12 mouse cellular contexts compared by ENCODE assay signal in genomic region chr12:32084601-32085000, GRCm38 (mm10).
"Had no signal": no experiment of that assay in that cellular context is flagged by ENCODE, and none has a peak within 500 bp of the region (broad histone marks: within the 10 kb centered on the region; RNA-seq: fewer than 3 reads in every experiment).

No protein-coding gene starts in this region.

- ATAC-seq: hindbrain, embryonic 16.5 days; inflammation-experienced regulatory T-cells, adult 6 months; intestine, postnatal 0 days had no signal

- H3K9me3 ChIP-seq: lung, embryonic 15.5 days; neural tube, embryonic 12.5 days had no signal

- H3K27me3 ChIP-seq: limb, embryonic 12.5 days; lung, embryonic 15.5 days; neural tube, embryonic 12.5 days had no signal

- DNase-seq: kidney, postnatal 25 days; lung, postnatal 14 days; midbrain, embryonic 14.5 days; thymus, postnatal 25 days had no signal

- H3K4me2 ChIP-seq: limb, embryonic 12.5 days; lung, embryonic 15.5 days; neural tube, embryonic 12.5 days had no signal

- H3K27ac ChIP-seq: limb, embryonic 12.5 days; lung, embryonic 15.5 days; macrophage; neural tube, embryonic 12.5 days; stomach, postnatal 0 days had no signal

- H3K4me3 ChIP-seq: limb, embryonic 12.5 days; lung, embryonic 15.5 days; neural tube, embryonic 12.5 days had no signal

- H3K36me3 ChIP-seq: limb, embryonic 12.5 days; lung, embryonic 15.5 days; neural tube, embryonic 12.5 days had no signal

- H3K4me1 ChIP-seq: limb, embryonic 12.5 days; lung, embryonic 15.5 days; neural tube, embryonic 12.5 days had no signal

- H3K9ac ChIP-seq: limb, embryonic 12.5 days; lung, embryonic 15.5 days; neural tube, embryonic 12.5 days had no signal
